Mouse (Mus musculus) urinary bladder, postnatal 25 days (tissue): ENCODE data around the gene Riok1.

Experiments
- DNase-seq: peaks from one replicate; pipeline ENCODE4 v3.0.0; 2022; ENCODE audit warnings: low spot score

Riok1 gene

GRCm38 (mm10) chr13:38064854-38065663 is 28.3 kb downstream of the Riok1 start:
- DNase-seq: peak; percentile 9

- DNase-seq: no peak
These were observed 34.1 kb downstream of the Riok1 start for GRCm38 (mm10) chr13:38070945-38071344.

- no peak for DNase-seq
These were observed 36.8 kb downstream of the Riok1 start for GRCm38 (mm10) chr13:38073374-38074307.

- DNase-seq: no peak
These were observed 37.6 kb downstream of the Riok1 start for GRCm38 (mm10) chr13:38074404-38074803.

DNA sequence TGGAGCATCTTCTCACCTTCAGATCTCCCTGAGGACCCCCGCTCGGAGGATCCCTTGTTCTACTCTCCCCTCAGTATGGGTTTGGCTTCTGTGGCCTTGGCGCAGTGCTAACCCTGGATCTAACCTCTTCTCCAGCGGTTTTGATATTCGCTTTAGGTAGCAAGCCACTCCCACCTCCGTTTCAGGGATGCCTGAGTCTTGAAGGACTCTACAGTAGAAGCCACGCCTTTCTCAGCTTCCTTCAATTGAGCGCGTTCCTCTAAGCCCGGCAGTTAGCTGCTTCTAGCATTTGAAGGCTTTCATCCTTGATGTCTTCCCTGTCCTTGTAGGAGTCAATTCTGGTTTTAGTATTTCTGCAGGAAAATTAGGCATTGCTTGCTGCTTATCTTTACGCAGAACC is 40.3 kb downstream of the Riok1 start:
- DNase-seq: no peak

- DNase-seq: no peak
These were observed 42.0 kb downstream of the Riok1 start for GRCm38 (mm10) chr13:38078836-38079235.

GRCm38 (mm10) chr13:38079366-38079765 is 42.6 kb downstream of the Riok1 start:
- no peak for DNase-seq

DNA sequence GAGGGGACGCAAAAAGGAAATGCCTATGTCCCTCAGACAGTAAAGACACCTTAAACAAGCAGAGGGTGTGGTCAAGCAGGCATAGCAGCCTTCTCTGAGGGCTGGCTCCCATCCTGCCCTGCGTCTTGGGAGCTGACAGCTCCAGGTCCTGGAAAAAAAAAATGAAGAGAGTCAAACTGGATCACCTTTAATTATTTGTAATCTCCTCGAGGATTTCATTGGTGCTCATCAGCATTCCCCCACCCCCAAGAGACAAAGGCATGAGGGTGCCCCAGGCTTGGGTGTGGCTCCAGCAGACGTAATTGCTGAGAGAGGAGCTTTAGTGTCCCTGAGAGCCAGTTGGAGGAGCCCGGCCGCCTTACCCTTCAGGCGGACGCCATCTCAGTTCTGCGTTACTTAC is 43.2 kb downstream of the Riok1 start:
- DNase-seq: no peak

DNA sequence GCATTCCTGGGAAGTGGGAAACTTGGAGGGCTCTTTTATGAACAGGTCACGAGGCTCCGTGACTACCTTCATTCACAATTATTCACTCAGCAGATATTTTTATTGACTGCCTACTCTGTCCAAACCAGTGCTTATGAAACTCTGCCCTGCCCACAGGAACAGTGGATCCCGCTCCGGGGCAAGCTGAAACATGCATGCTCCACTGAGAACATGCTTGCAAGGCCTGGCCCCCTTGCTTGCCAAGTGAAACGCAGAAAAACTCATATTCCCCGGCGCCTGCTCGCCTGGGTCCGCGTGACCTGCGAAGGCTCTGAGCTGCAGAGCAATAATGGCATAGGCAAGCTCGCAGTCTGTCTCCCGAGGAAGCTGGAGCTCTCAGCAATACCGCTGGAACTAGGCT is 43.9 kb downstream of the Riok1 start:
- DNase-seq: peak; percentile 61

- no peak for DNase-seq
These were observed 44.4 kb downstream of the Riok1 start for GRCm38 (mm10) chr13:38081161-38081560.

- DNase-seq: no peak
These were observed 49.9 kb downstream of the Riok1 start for GRCm38 (mm10) chr13:38086711-38087110.

- DNase-seq: no peak
These were observed 51.2 kb downstream of the Riok1 start for GRCm38 (mm10) chr13:38088008-38088407.

- DNase-seq: no peak
These were observed 52.7 kb downstream of the Riok1 start for GRCm38 (mm10) chr13:38089449-38089848.

- no peak for DNase-seq
These were observed 53.1 kb downstream of the Riok1 start for GRCm38 (mm10) chr13:38089871-38090270.

DNA sequence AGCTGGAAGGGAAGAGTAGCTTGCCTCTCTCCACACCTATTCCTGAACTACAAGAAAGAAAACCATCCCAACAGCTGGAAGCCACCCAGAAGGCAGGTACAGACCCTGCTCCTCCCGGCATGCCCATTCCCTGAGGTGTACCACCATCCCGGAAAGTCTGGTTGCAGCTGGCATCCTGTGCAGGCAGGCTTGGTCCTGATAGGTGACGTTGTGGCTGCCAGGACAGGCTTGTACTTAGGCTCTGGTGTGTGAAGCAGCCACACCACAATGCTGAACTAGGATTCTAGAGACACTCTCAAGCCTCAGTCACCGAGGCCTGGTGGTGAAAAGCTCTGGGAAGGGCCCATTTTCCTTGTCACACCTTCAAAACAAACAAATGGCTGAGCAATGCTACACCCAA is 59.4 kb downstream of the Riok1 start:
- no peak for DNase-seq

- no peak for DNase-seq
These were observed 66.6 kb downstream of the Riok1 start for GRCm38 (mm10) chr13:38103406-38103805.

DNA sequence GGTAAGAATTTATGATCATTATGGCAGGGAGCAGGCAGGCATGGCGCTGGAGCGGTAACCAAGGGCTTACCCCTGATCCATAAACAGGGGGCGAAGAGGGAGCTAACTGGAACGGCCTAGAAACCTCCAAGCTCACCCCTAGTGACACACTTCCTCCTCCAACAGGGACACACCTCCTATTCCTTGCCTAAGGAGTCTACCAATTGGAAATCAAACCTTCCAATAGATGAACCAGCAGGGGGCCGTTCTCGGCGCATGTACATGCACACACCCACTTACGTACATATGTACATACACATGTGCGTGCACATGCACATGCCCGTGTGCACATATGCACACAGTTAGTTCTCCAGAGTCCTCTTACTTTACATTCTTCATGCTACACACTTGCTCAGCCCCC is 67.7 kb downstream of the Riok1 start:
- DNase-seq: no peak

DNA sequence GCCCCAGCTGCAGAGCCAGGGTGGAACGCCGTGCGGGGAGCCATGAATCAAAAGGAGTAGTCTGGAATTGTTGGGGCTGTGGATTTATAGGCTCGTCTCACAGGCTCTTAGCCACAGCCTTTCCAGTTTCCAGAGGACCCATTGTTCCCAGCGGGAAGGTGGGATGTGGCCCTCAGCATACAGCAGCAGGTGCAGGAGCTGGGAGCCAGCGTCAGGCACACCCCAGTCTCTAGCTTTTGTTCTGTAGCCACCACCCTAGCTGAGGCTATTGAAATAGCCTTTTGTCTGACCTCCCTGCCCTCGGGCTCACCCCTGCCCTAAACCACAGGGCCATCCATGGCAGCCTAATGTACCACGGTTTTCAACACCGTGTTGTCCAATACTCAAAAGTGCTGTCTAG is 72.3 kb downstream of the Riok1 start:
- no peak for DNase-seq
